Mouse (Mus musculus) ES-E14 (cell line): ENCODE results near the gene Sctr.

ENCODE experiments used
- HCFC1 ChIP-seq: IDR thresholded peaks from 2 replicates; pipeline ENCODE4 v1.6.1; 2012; ENCODE audit warnings: low read length, inconsistent platforms, borderline replicate concordance; ENCODE audit not compliant: insufficient read depth
- MAFK ChIP-seq: IDR thresholded peaks from 2 replicates; pipeline ENCODE4 v1.6.1; 2014; ENCODE audit warnings: mild to moderate bottlenecking, low read depth, low read length, inconsistent platforms; ENCODE audit not compliant: insufficient read depth
- ZC3H11A ChIP-seq: IDR thresholded peaks from 2 replicates; pipeline ENCODE4 v1.6.1; 2012; ENCODE audit warnings: low read depth, mild to moderate bottlenecking, inconsistent platforms, low read length, borderline replicate concordance

- TF ChIP-seq HCFC1, result no peak
- no peak for TF ChIP-seq ZC3H11A
- TF ChIP-seq MAFK, result no peak
Observed at GRCm38 (mm10) chr1:120044584-120044983, 37.9 kb downstream of the Sctr start.
